Mouse (Mus musculus): ENCODE measurements around the gene Tas2r143.
A peak's percentile ranks its signal among the peaks of the same experiment; 100 is the strongest.

The Tas2r143 gene

DNA sequence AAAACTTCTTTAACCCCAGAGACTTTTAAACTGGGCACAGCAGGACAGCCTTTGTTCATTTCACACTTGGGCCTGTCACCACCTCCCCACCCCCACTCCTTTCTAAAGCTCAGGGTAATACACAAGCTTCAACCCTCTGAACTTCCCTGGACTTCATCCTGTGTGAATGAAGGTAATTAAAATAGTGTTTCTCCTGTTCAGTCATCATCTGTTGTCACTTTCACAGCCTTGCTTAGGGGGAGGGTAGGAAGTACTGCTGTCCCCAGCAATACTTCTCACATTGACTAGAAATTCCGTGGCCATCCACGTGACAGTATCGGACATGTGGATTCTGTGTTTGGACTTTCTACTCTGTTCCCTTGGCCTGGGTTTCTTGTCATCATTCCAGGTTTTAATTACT is 30.2 kb upstream of the Tas2r143 start:
- DNase-seq, result peak; percentile 66 to 77

DNA sequence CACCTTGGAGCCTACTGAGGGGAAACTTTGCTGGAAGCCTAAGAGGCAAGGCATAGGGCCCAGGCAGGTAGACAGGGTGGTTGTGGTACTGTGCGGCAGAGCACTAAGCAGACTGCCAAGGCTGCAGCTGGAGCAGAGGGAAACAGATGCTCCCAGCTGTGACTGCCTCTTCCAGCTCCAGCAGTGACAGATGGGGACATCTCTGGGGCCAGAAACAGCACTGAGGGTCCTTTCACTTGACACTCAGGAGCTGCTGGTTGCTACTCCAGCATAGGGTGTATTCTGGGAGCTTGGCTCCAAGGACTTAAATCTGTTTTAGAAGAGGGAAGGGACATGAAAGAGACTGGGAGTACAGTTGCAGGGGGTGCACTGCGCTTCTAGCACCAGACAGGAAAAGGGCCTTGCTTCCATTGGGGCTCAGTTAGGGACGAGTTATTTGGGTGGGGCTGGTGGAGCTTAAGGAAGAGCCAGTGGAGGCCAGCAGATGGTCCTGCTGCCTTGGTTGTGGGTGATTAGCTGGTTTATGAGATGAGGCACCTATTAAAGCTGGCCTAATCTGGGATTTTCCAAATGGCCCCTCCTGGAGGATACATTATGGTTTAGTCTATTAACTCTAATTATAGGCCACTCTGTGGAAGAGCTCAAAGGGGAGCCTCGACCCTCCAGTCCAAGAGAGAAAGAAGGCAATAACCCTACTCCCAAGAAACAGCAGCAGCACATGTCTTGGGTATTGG is 29.2 kb upstream of the Tas2r143 start:
- peak in 1 of 2 experiments; percentile 34 for DNase-seq

DNA sequence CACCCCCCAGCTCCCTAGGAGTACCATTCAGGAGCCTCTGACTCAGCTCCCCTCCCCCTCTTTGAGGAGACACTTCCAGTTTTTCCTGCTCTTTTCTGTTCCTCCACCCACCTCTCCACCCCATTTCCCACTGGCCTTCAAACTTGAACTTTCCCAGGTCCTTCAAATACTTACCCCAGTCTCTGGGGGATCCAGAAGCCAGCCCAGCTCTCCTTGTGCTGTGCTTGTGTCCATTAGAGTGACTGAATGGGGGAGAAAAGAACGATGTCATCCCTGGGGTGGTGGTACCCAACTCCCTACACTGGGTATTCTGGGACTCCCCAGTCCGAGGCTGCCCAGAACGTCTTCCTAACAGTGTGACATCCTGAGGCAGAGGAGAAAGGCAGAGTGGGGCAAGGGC is 28.0 kb upstream of the Tas2r143 start:
- peak in 1 of 2 experiments; percentile 25 for DNase-seq

DNA sequence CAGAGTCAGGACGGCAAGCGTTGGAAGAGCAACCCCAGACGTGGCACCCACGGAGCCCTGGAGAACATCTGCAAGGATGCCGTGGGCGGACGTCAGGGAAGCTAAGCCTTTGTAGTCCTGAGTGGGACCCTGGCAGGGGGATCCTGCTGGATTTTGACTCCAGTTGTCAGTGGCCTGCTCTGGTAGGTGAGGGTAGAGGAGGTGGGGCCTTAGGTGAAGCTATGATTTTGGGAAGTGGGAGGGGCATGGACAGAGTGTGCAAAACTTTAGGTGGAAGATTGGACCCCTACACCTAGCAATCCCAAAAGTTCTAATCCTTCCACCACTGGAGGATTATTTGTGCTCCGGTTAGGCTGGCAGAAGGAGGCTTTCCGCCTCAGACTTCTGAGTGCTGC is 27.6 kb upstream of the Tas2r143 start:
- peak in 1 of 2 experiments; percentile 31 for DNase-seq

DNA sequence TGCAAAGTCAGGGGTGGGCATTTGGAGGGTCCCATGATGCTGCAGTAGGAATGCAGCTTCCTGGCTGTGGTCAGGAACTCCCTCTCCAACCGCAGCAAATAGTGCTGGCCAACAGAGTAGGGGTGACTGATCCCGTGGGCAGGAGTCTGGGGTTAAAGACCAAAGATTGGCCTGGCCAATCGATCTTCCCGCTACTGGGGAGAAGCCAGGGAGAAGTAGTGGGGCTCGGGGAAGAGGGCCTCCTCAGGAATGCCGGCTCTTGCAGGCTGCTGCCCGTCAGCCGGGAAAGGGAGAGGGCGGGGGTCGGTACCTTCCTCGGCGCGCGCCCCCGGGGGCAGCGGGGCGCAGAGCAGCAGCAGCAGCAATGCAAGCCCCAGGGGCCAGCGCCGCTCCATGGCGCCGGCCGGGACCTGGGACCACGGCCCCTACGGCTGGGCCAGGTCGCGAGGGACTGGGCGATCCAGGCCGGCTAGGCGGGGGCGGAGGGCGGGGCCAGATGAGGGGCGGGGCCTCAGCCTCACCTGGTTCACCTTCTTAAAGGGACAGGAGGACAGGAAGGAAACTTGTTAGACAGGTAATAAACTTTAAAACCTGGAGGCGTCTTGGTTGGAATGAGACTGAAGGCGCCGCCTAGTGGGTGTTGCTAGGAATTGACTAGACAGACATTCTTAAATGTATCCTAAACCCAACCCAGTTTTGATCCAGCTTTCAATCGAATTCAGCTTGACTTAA is 27.1 kb upstream of the Tas2r143 start, which contains the start of gene Epha1:
TSS of gene Epha1 (minus strand) at position 453 of the 732 bp plus-strand sequence.
- DNase-seq, result peak; percentile 74 to 87

DNA sequence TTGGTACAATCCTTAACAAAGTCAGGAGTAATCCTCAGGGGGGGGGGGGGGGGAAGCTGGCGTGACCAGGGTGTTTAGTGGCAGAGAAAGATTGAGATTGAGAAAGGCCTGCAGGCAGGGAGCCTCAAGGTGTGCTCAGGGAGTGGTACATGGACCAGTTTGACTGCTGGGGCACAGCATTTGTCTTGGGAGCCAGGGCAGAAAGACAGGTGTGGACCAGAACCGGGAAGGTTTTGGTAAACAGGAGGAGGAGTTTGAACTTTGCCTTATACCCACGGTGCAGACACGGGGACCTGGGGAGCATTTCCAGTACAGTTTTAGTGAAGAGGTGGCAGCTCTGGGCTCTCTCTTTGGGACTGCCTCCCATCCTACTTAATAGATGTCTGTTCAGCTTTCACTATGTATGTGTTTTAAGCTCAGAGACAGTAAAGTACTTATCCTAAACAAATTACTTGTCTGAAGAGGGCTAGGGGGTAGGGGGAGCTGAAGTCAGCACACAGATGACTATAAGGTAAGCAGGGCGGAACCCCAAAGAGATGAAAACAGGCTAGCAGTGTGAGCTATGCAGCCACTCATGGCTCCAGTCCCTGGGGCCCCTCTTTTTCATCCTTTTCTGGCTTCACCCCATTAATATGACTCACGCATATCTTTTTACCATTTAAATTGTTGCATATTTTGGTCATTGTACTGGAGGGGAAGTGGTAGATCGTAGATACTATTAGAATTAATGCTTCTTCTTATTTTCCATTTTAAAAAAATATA is 26.2 kb upstream of the Tas2r143 start:
- DNase-seq, result peak in 1 of 2 experiments; percentile 40

DNA sequence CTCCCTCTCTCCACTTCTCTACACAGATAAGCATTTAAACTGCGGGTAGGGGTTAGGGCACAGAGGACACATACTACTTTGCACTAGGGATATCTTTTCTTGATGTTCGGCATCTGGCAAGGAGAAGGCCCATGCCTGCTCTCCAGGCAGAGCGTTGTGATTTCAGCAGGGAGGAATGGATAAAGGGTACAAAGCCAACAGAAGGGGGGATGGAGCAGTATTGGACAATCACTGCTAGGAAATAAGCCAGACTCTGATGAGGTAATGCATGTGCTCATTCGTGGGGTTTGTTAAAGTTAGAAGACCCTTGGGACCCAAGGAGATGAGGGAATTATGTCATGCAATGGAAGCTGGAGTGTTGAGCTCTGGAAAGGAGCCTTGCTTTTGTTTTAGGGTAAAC is 25.3 kb upstream of the Tas2r143 start:
- no peak for DNase-seq

DNA sequence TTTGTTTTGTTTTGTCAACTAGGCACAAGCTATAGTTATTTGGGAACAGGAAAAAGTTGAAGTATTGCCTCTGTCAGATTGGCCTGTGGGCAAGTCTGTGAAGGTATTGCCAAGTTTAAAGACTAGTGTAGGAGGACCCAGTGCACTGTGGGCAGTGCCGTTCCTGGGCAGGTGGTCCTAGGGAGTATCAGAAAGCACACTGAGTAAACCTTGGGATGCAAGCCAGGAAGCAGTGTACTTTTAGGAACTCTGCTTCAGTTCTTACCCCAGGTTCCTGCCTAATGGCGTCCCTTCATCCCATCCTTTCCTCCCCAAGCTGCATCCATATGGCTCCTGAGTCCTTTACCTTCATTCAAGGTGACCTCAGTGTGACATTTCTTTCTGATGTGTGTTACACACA is 24.9 kb upstream of the Tas2r143 start:
- no peak for DNase-seq

DNA sequence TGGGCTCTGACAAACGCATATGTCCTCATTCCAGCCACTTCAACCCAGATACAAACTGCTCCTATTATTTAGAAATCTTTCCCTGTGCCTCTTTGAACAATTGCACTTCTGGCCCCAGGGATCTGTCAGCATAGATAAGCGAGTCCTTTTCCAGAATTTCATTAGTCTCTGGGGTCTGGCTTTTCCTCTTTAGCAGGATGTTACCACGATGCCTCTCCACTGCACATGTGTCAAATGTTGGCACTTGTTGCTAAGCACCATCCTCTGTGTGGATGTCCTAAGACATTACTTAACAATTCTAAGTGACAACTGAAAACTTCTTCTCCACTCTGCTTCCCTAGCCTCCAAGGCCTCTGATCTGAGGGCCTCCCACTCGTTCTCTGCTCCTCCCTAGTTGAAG is 24.0 kb upstream of the Tas2r143 start:
- DNase-seq, result no peak

DNA sequence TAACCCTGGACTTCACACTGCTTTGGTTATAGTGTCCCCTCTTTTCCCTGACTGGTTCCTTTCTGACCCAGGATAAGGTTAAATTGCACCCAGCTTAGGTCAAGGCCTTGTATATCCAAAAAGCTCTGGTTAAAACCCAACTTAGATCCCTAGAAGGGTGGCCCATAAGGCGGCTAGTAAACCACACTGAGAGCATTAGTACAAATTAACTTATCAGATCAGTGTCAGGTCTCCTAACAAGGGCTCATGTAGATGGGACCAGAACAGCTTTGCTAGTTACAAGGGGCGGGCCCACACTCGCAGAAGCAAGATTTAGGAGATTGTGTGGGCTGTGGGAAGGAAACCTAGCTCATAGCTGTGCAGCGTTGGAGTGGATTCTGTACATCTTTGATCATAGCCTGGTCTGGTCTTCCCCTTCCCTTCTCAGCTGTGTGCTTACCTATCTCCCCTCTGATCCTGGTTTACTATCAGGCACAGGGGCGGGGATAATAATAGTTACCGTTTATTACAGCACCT is 23.5 kb upstream of the Tas2r143 start:
- DNase-seq, result no peak

DNA sequence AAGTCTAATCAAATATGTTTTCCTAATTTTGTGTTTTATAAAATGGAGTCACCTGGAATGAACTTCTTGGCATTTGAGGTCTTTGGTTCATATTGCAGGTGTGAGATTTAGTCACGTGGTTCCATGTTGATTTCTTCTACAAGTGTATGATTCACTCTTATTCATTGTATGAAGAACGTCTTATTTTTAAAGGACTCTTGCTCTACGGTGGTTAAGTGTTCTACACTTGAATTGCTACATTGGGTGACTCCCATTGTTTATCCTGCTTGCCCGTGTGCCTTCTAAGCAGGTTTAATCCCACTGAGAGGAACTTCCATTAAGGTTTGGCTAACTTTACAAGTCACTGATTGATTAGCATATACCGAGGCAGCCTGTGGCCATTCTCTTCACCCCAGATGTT is 22.8 kb upstream of the Tas2r143 start:
- DNase-seq, result no peak

DNA sequence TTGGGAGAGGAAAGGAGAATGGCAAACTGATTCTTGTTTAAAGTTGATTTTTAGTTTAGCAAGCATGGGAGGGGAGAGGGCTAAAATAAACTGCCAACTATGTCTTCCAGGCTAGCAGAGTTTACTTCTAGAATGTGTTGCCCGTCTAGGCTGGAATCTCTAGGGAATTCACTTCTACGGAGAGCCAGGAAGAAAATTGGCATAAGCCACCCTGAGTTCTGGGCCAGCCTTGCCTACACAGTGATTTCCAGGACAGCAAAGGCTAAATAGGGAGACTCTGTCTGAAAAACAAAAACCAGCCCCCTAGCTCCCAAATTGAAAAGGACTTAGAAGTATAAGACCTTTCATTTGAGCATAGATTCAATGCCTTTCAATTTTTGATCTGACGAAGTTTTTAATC is 20.5 kb upstream of the Tas2r143 start:
- DNase-seq, result no peak

DNA sequence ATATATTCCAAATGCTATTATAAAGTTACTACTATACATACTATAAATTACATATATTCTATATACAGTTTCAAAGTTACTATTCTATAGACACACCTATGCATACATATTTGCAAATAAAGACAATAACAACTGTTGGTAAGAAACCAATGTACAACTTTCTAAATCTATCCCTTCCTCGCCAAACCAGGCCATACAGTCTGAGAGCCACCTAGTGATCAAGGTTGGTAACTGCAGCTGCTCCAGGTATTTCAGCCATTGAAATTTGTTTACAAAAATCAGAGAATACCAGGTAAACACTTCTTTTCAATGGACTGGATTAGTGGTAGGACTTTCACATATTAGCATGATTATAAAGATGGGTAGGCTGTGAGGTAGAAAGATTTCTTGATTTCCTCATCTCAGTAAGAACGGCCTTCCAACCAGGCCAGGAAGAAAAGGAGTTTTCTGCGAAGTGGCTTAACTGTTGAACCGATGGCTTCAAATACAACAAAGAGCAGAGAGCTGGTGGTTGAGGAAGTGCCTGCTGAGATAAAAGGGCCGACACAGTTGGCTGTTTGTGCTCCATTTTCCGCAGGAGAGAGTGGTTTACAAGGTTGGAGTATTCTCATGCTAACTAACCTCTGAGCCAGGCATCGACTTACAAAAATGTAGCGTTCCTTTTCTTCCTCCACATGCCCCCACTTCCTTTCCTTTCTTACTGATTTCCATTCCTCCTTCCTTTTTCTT is 19.5 kb upstream of the Tas2r143 start:
- DNase-seq, result peak; percentile 54 to 75

DNA sequence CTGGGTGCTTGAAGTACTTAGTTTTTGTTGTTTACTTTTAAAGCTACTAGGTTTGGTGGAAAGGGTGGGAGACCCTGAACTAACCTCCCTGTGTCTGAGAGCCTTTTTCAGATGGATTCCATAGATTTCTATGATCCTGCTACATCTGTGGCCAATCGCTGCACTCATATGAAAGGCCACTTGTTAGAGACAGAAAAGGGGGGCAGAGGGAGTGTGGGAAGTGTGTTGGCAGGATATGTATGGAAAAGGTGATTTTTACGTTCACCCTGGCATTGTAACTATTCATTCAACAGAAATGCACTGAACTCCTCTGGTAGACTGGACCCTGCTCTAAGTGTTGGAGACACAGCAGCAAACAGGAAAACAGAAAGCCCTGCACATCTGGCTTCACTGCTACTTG is 18.8 kb upstream of the Tas2r143 start:
- no peak for DNase-seq

DNA sequence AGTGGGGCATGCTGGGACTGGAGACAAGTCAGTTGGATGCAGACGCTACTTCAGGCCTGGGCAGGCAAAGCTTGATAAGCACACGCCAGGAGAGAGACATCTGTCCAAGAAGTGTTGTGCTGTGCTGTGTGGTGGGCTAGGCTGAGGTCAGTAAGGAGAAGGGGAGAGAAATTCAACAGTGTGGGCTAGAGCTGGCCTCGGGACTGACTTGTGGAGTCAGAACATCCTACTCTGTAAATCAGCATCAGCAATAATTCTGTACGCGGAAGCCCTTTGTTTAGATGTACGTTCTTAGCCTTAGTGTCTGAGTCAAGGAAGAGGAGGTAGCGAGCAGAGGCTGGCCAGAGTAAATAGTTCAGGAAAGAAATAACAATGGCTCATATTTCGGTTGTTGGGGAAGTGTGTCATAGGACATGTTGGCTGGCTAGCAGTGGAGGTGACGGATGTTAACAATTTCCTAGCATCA is 18.1 kb upstream of the Tas2r143 start:
- peak in 1 of 2 experiments; percentile 43 for DNase-seq

DNA sequence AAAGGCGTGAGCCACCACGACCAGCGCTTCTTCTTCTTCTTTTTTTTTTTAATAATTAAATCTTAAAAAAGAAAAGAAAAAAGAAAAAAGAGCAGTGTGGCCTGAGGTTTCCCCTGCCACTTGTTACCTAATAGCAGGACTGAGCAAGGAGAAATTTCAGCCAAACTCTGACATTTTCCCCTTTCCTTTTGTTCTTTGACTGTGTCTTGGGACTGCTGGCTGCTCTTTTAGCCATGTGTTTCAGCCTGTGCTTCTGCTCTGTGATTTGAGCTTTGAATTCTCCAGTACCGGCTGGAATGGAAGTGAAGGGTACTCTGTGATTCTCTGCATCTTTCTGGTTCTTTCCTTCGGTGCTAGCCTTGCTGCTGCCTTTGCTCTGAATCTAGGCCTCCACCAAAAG is 16.7 kb upstream of the Tas2r143 start:
- DNase-seq, result no peak

DNA sequence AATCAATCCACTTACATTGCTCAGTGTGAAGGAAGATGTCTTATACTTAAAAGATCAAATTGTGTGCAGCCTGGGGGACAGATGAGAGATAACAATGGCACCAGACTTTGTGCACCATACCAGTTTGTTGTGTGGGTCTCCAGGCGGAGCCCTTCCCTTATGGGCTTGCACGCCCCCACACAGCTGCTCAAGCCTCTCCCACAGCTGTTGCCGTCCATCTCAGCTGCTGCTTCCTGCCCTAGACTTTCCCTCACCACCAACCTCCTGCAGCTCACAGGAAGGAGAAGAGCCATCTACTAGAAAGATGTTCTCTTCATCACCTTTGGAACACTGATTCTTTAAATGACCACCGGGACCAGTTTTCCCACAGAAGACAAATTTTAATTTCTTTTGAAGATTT is 14.4 kb upstream of the Tas2r143 start:
- no peak for DNase-seq

DNA sequence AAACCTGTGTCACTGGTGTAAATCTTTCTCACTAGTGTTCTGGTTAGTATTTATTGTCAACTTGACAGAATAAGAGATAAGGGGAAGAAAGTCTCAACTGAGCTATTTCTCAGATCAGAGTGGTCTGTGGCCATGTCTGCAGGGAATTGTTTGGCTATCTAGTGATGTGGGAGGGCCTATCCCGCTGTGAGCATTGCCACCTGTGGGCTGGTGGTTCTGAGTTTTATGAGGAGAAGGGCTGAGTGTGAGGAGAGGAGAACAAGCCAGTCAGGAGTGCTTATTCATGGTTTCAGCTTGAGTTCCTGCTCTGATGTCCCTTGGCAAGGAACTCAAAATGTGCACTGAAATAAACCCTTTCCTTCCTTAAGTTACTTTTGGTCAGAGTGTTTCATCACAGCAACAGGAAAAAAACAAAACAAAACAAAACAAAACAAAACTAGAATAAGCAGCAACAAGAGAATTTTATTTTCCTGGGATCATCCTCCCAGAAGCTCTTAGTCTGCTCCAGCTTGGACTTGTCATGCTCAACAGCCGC is 8.2 kb upstream of the Tas2r143 start:
- DNase-seq, result no peak

DNA sequence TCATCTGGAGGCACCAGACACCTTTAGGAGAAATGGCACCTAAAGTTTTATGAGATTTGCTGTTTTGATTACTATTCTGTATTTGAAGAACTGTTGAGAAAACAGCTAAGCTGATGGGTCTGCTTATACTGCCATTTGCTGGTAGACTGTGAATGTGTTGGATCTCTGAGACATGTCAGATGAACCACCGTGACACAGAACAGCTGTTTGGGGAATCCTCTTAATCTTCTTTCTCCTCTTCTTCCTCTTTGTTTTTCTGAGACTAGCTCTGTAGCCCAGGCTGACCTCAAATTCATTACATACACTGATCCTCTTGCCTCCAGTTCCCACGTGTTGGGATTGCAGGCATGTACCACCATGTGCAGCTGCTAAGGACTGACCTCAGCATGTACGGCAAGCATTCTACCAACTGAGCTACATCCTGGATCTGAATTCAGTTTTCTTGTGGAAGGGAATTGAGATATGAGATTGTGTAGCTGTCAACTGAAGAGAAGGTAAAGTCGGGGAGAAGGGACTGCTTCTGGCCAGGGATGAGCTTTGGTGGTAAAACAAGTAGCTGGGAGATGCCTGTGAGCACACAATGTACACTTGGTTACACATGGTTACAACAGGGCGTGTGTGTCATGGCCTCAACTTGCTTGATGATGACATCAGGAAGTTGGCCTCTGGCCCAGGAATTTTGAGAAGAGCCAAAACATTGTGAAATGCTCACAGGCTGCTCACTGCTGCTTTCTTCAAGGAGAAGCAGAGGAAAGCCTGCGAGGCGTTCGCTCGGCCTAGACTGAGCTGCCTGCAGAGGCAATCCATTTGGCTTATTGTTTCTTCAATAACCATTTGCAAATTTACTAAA is 3.9 kb upstream of the Tas2r143 start:
- DNase-seq, result peak; percentile 89

DNA sequence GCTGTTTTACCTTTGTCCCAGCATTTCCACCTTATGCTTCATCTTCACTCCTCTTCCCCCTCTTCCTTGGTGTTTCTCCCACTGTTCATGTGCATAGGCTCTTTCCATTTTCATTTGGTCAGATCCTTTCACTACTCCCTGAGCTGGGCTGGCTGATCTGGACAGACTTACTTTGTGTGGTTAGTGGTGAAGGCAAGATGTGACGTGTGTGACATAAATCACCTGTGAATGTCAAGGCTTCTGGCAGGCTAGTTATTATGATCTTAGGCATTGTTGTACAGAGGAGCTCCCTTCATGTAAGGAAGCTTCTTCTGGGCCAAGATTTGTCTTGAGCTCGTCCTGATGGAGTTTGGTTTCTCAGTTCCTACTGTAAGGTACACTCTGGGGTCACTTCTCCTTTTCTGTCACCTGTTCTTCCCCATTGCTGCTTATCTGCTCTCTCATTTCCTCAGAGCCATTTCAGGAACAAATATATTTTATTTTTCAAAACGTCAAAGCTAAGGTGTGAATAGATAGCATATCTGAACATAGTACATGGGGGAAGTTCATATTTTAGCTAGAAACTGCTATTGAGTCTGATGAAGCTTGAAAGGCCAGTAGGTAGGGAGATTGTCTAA is 2.9 kb upstream of the Tas2r143 start:
- no peak for DNase-seq

DNA sequence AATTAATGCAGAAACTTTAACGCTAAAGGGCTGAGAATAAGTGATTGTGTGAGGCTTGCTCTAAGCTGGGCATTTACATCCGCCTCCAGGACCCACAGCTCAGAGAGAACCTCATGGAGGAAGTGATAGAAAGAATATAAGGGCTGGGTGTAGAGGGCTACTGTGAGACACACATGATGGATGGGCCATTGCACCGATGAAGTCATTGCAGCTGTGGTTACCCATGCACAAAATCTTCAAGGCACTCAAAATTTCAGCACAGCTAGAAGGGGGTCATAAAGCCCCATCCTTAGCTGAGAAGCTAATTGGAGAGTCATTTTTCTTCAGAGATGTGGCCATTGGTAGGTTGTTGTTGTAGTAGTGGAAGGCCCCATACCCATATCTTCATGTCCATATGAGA is 1.8 kb upstream of the Tas2r143 start:
- DNase-seq, result no peak
